Mouse (Mus musculus): ENCODE data around the gene Cdh22.

The Cdh22 gene

GRCm38 (mm10) chr2:165234613-165235291 is at the start of gene Cdh22:
Gene Cdh22 (minus strand): TSS chr2:165234853.
- DNase-seq = peak; percentile 86 to 89

GRCm38 (mm10) chr2:165284377-165284776 is 49.7 kb upstream of the Cdh22 start:
- DNase-seq = no peak

GRCm38 (mm10) chr2:165283644-165284043 is 49.0 kb upstream of the Cdh22 start:
- DNase-seq = no peak

- DNase-seq = peak; percentile 70 to 74
Measured at GRCm38 (mm10) chr2:165281779-165282311, 47.2 kb upstream of the Cdh22 start.

GRCm38 (mm10) chr2:165279351-165279750 is 44.7 kb upstream of the Cdh22 start:
- DNase-seq = no peak

GRCm38 (mm10) chr2:165277188-165277740 is 42.6 kb upstream of the Cdh22 start:
- DNase-seq = no peak

- peak; percentile 92 to 95 for DNase-seq
Measured at GRCm38 (mm10) chr2:165275824-165276223, 41.2 kb upstream of the Cdh22 start.

- peak in 1 of 2 experiments; percentile 66 for DNase-seq
Measured at GRCm38 (mm10) chr2:165275124-165275640, 40.5 kb upstream of the Cdh22 start.

GRCm38 (mm10) chr2:165273589-165273988 is 38.9 kb upstream of the Cdh22 start:
- no peak for DNase-seq

GRCm38 (mm10) chr2:165271326-165271725 is 36.7 kb upstream of the Cdh22 start:
- peak in 1 of 2 experiments; percentile 21 for DNase-seq

GRCm38 (mm10) chr2:165270858-165271257 is 36.2 kb upstream of the Cdh22 start:
- DNase-seq = no peak

- no peak for DNase-seq
Measured at GRCm38 (mm10) chr2:165266739-165267138, 32.1 kb upstream of the Cdh22 start.

GRCm38 (mm10) chr2:165263861-165264260 is 29.2 kb upstream of the Cdh22 start:
- DNase-seq = no peak

GRCm38 (mm10) chr2:165262274-165262990 is 27.8 kb upstream of the Cdh22 start:
- DNase-seq = no peak

GRCm38 (mm10) chr2:165259859-165260258 is 25.2 kb upstream of the Cdh22 start:
- no peak for DNase-seq

GRCm38 (mm10) chr2:165258321-165258720 is 23.7 kb upstream of the Cdh22 start:
- peak; percentile 47 to 51 for DNase-seq

- peak; percentile 63 to 74 for DNase-seq
Measured at GRCm38 (mm10) chr2:165257151-165257834, 22.6 kb upstream of the Cdh22 start.

GRCm38 (mm10) chr2:165256213-165256612 is 21.6 kb upstream of the Cdh22 start:
- peak; percentile 71 to 79 for DNase-seq

GRCm38 (mm10) chr2:165253867-165254266 is 19.2 kb upstream of the Cdh22 start:
- no peak for DNase-seq

- DNase-seq = peak; percentile 54 to 58
Measured at GRCm38 (mm10) chr2:165253269-165253668, 18.6 kb upstream of the Cdh22 start.

- DNase-seq = no peak
Measured at GRCm38 (mm10) chr2:165252801-165253200, 18.1 kb upstream of the Cdh22 start.

GRCm38 (mm10) chr2:165252381-165252780 is 17.7 kb upstream of the Cdh22 start:
- DNase-seq = peak; percentile 92

- DNase-seq = no peak
Measured at GRCm38 (mm10) chr2:165250903-165251302, 16.2 kb upstream of the Cdh22 start.
